Comparison of ENCODE assay signal across 11 mouse cellular contexts in genomic region chr13:93306545-93306944, GRCm38 (mm10). TPM values are rescaled to one million over a fixed set of nuclear protein-coding genes. Genes with fewer than 3 reads are reported as not detected.
DNase-seq lines count a peak whose midpoint lies in the region; ATAC-seq lines count a peak whose summit lies in the region.
"Had no signal": no experiment of that assay in that cellular context is flagged by ENCODE, and none has a peak within 500 bp of the region (broad histone marks: within the 10 kb centered on the region; RNA-seq: fewer than 3 reads in every experiment).

No protein-coding gene starts in this region.

- no peaks in the 10 kb centered on the region for H3K9me3 ChIP-seq in intestine, embryonic 14.5 days (ENCODE audit: control insufficient read depth, low read length)
- H3K9me3 ChIP-seq in intestine, embryonic 15.5 days, result no peaks in the 10 kb centered on the region
- H3K9me3 ChIP-seq in embryonic facial prominence, embryonic 13.5 days, result no peaks in the 10 kb centered on the region
- H3K9me3 ChIP-seq in hindbrain, embryonic 12.5 days (replicated peaks), result no peaks in the 10 kb centered on the region
- no peaks in the 10 kb centered on the region for H3K9me3 ChIP-seq in midbrain, embryonic 13.5 days

- no peak for ATAC-seq in intestine, embryonic 14.5 days (replicated peaks; ENCODE audit: low FRiP score, low TSS enrichment, low read depth)
- no peak for ATAC-seq in intestine, embryonic 15.5 days
- ATAC-seq in embryonic facial prominence, embryonic 13.5 days (ENCODE audit: insufficient number of reproducible peaks, insufficient read depth, low FRiP score, low TSS enrichment, low read depth), result no peak
- no peak for ATAC-seq in hindbrain, embryonic 12.5 days (ENCODE audit: low FRiP score)
- ATAC-seq in midbrain, embryonic 13.5 days, result no peak
- no peak for ATAC-seq in erythroid progenitor cell, adult 5-6 weeks (replicated peaks; ENCODE audit: low FRiP score, poor library complexity, severe bottlenecking)

- H3K27me3 ChIP-seq in intestine, embryonic 14.5 days (replicated peaks; ENCODE audit: control insufficient read depth, insufficient read depth, low read length), result no peaks in the 10 kb centered on the region
- H3K27me3 ChIP-seq in intestine, embryonic 15.5 days (replicated peaks), result no peaks in the 10 kb centered on the region
- no peaks in the 10 kb centered on the region for H3K27me3 ChIP-seq in embryonic facial prominence, embryonic 13.5 days
- no peaks in the 10 kb centered on the region for H3K27me3 ChIP-seq in hindbrain, embryonic 12.5 days
- no peaks in the 10 kb centered on the region for H3K27me3 ChIP-seq in midbrain, embryonic 13.5 days

- no peak overlapping the region for H3K9ac ChIP-seq in intestine, embryonic 14.5 days (ENCODE audit: low read length)
- H3K9ac ChIP-seq in intestine, embryonic 15.5 days, result no peak overlapping the region
- no peak overlapping the region for H3K9ac ChIP-seq in embryonic facial prominence, embryonic 13.5 days
- H3K9ac ChIP-seq in hindbrain, embryonic 12.5 days, result no peak overlapping the region
- H3K9ac ChIP-seq in midbrain, embryonic 13.5 days (replicated peaks), result no peak overlapping the region

- H3K4me1 ChIP-seq in intestine, embryonic 14.5 days (replicated peaks; ENCODE audit: control insufficient read depth, insufficient read depth, low read length), result peaks cover 20% of the 10 kb centered on the region
- peaks cover 6% of the 10 kb centered on the region; the same call in 1 of the 2 replicates for H3K4me1 ChIP-seq in intestine, embryonic 15.5 days (replicated peaks)
- H3K4me1 ChIP-seq in embryonic facial prominence, embryonic 13.5 days, result peaks cover 30% of the 10 kb centered on the region
- H3K4me1 ChIP-seq in hindbrain, embryonic 12.5 days, result peaks cover 27% of the 10 kb centered on the region
- H3K4me1 ChIP-seq in midbrain, embryonic 13.5 days (replicated peaks), result peaks cover 53% of the 10 kb centered on the region

- no peaks in the 10 kb centered on the region; the same call in 1 of the 2 replicates for H3K36me3 ChIP-seq in intestine, embryonic 14.5 days (ENCODE audit: control insufficient read depth, insufficient read depth, low read length)
- H3K36me3 ChIP-seq in intestine, embryonic 15.5 days, result no peaks in the 10 kb centered on the region
- no peaks in the 10 kb centered on the region for H3K36me3 ChIP-seq in embryonic facial prominence, embryonic 13.5 days
- H3K36me3 ChIP-seq in hindbrain, embryonic 12.5 days, result no peaks in the 10 kb centered on the region
- no peaks in the 10 kb centered on the region for H3K36me3 ChIP-seq in midbrain, embryonic 13.5 days

- H3K27ac ChIP-seq in intestine, embryonic 14.5 days (ENCODE audit: low read depth), result no peak overlapping the region
- H3K27ac ChIP-seq in intestine, embryonic 15.5 days, result no peak overlapping the region
- no peak overlapping the region for H3K27ac ChIP-seq in embryonic facial prominence, embryonic 13.5 days
- no peak overlapping the region for H3K27ac ChIP-seq in hindbrain, embryonic 12.5 days
- no peak overlapping the region for H3K27ac ChIP-seq in midbrain, embryonic 13.5 days

- H3K4me3 ChIP-seq in intestine, embryonic 14.5 days (ENCODE audit: low read depth, low read length), result peak overlapping the region; percentile 86; the same call in 1 of the 2 replicates
- no peak overlapping the region for H3K4me3 ChIP-seq in intestine, embryonic 15.5 days (replicated peaks)
- 0 out of 2 replicates have a peak overlapping the region, but pooled peaks have one; percentile 7 for H3K4me3 ChIP-seq in embryonic facial prominence, embryonic 13.5 days
- no peak overlapping the region for H3K4me3 ChIP-seq in hindbrain, embryonic 12.5 days
- H3K4me3 ChIP-seq in midbrain, embryonic 13.5 days (replicated peaks), result peak overlapping the region; percentile 83

- DNase-seq in intestine, embryonic 14.5 days (ENCODE audit: low spot score), result no peak
- no peak for DNase-seq in urinary bladder, postnatal 10 days (ENCODE audit: low spot score)
- DNase-seq in urinary bladder, postnatal 14 days (ENCODE audit: low spot score), result no peak
- DNase-seq: cerebellum, postnatal 14 days; kidney, postnatal 14 days; thymus, postnatal 36 days had no signal

- peak overlapping the region; percentile 66 for H3K4me2 ChIP-seq in intestine, embryonic 14.5 days (ENCODE audit: low read length)
- no peak overlapping the region for H3K4me2 ChIP-seq in intestine, embryonic 15.5 days (replicated peaks)
- peak overlapping the region; percentile 71 for H3K4me2 ChIP-seq in embryonic facial prominence, embryonic 13.5 days
- H3K4me2 ChIP-seq in hindbrain, embryonic 12.5 days (replicated peaks), result peak overlapping the region; percentile 76
- H3K4me2 ChIP-seq in midbrain, embryonic 13.5 days (replicated peaks), result peak overlapping the region; percentile 74

- 68% methylated on average over 3 of the region's 3 CpGs for WGBS in intestine, embryonic 14.5 days
- WGBS in intestine, embryonic 15.5 days, result 72% methylated on average over 3 of the region's 3 CpGs
- WGBS in embryonic facial prominence, embryonic 13.5 days, result 60% methylated on average over 3 of the region's 3 CpGs
- 65% methylated on average over 3 of the region's 3 CpGs for WGBS in hindbrain, embryonic 12.5 days
- WGBS in midbrain, embryonic 13.5 days, result 55% methylated on average over 3 of the region's 3 CpGs

RNA-seq across cellular contexts. Expression of gene Homer1, which starts 7.1 kb away (rescaled TPM):
- polyA plus RNA-seq in intestine, embryonic 14.5 days (2014; fragmentation: Nextera tagmentation; extraction: Ambion mirVana), result 7.2 and 7.3 TPM in 2 replicates
- 4.3 and 5.0 TPM in 2 replicates for polyA plus RNA-seq in intestine, embryonic 15.5 days (2015; fragmentation: Nextera tagmentation; extraction: Ambion mirVana)
- polyA plus RNA-seq in embryonic facial prominence, embryonic 13.5 days (2015; fragmentation: Nextera tagmentation; extraction: Ambion mirVana), result 6.9 and 7.1 TPM in 2 replicates
- polyA plus RNA-seq in hindbrain, embryonic 12.5 days (2016; fragmentation: Nextera tagmentation; extraction: Ambion mirVana), result 19.5 and 22.5 TPM in 2 replicates
- polyA plus RNA-seq in midbrain, embryonic 13.5 days (2015; fragmentation: Nextera tagmentation; extraction: Ambion mirVana), result 9.6 and 10.0 TPM in 2 replicates
- total RNA-seq in erythroid progenitor cell, adult 5-6 weeks (2015; ENCODE audit: low replicate concordance), result 4.2 and 9.4 TPM in 2 replicates
- 8.5 and 8.7 TPM in 2 replicates for total RNA-seq in erythroid progenitor cell, adult 5-6 weeks (2017; ENCODE audit: low replicate concordance)

Comparison
In these comparisons a context has a peak if more than half of its experiments do, and no peak if none do; other contexts are left out.
1. H3K4me3 ChIP-seq: peak in intestine, embryonic 14.5 days (single experiment), embryonic facial prominence, embryonic 13.5 days (single experiment) and midbrain, embryonic 13.5 days (single experiment); none in intestine, embryonic 15.5 days (single experiment) and hindbrain, embryonic 12.5 days (single experiment).